Mouse (Mus musculus) stomach, postnatal 0 days (tissue): ENCODE data around the gene Tmco1.

Source experiments
- CTCF ChIP-seq: IDR thresholded peaks from 2 replicates; pipeline ENCODE4 v1.5.1; 2016; ENCODE audit warnings: antibody characterized with exemption, low read depth, mild to moderate bottlenecking, moderate library complexity
- EP300 ChIP-seq: optimal IDR thresholded peaks from 2 replicates; pipeline ENCODE3; 2016; ENCODE audit warnings: antibody characterized with exemption

DNA sequence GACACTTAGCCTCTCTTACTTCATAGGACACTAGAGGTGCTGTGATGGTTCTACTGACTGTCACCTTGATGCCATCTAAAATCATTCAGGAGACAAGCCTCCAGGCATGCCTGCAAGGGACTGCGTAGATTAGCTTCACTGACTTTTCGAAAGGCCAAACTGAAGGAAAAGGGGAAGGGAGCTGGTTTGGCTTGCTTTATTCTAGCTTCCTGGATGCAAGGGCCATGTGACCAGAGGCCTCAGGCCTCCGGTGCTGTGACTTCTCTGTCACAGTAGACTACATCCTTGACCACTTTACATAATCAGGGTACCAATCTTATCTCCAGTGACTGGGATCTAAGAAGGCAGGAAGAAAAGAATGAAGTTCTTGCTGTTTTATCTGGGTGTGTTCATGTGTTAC, 28.2 kb downstream of the Tmco1 start:
- no peak for TF ChIP-seq CTCF
- no peak for TF ChIP-seq EP300
